Mouse (Mus musculus) hindbrain, embryonic 14.5 days (tissue): ENCODE data around the gene Rufy4. TPM values are rescaled to one million over a fixed set of nuclear protein-coding genes. Genes with fewer than 3 reads are reported as not detected.

Experiments used
- ATAC-seq: fragments of 200-750 bp; cut with Nextera tagmentation; 2 replicates; pipeline ENCODE4 v1.8.0; 2017; ENCODE audit warnings: moderate number of reproducible peaks, mild to moderate bottlenecking, moderate TSS enrichment, moderate library complexity; ENCODE audit not compliant: low FRiP score
- DNase-seq: peaks from one replicate; pipeline ENCODE4 v3.0.0-alpha.2; 2015; ENCODE audit warnings: low spot score
- H3K27ac ChIP-seq: fragments of 300-500 bp; sonication (generic); 2 replicates; pipeline ENCODE4 v1.5.1; 2014; ENCODE audit warnings: mild to moderate bottlenecking, moderate library complexity
- H3K27me3 ChIP-seq: fragments of 300-500 bp; sonication (generic); 2 replicates; pipeline ENCODE4 v1.6.1; 2014; ENCODE audit warnings: mild to moderate bottlenecking, low read length, mixed read lengths; ENCODE audit not compliant: control insufficient read depth, insufficient read depth
- H3K36me3 ChIP-seq: fragments of 300-500 bp; sonication (generic); replicated peaks from 2 replicates; pipeline ENCODE4 v1.6.1; 2014; ENCODE audit not compliant: control insufficient read depth, insufficient read depth
- H3K4me1 ChIP-seq: fragments of 300-500 bp; sonication (generic); replicated peaks from 2 replicates; pipeline ENCODE4 v1.6.1; 2014; ENCODE audit warnings: antibody characterized with exemption, low read length, mixed read lengths; ENCODE audit not compliant: control insufficient read depth, insufficient read depth
- H3K4me2 ChIP-seq: fragments of 300-500 bp; sonication (generic); replicated peaks from 2 replicates; pipeline ENCODE4 v1.6.1; 2014; ENCODE audit warnings: mild to moderate bottlenecking, moderate library complexity
- H3K4me3 ChIP-seq: fragments of 300-500 bp; sonication (generic); replicated peaks from 2 replicates; pipeline ENCODE4 v1.5.1; 2014; ENCODE audit warnings: mild to moderate bottlenecking, low read length
- H3K9ac ChIP-seq: fragments of 300-500 bp; sonication (generic); 2 replicates; pipeline ENCODE4 v1.6.1; 2014
- H3K9me3 ChIP-seq: fragments of 300-500 bp; sonication (generic); 2 replicates; pipeline ENCODE4 v1.6.1; 2016; ENCODE audit warnings: low read length; ENCODE audit not compliant: control insufficient read depth
- WGBS: fragments of 180-500 bp; shearing (Covaris S2); extraction: QIAGEN DNeasy Blood & Tissue Kit; methylation state at CpG from one replicate; pipeline ENCODE4 v1.1.7; 2014; 5-methylcytosine and 5-hydroxymethylcytosine counted together
- polyA plus RNA-seq: library from polyadenylated mRNA; unstranded; fragments of >200 nt; fragmentation: Nextera tagmentation; extraction: Ambion mirVana; gene quantifications from 2 replicates; pipeline ENCODE4 v1.2.1, GENCODE M21; 2014

The Rufy4 gene
- polyA plus RNA-seq, 1 experiment from 2014 or later = 0.43 TPM

- ATAC-seq = no peak
- no peaks in the 10 kb centered on the region for H3K36me3 ChIP-seq
- WGBS = 11% methylated on average over 6 of the region's 6 CpGs
These were observed 13.7 kb upstream of the Rufy4 start for GRCm38 (mm10) chr1:74111696-74112030.

GRCm38 (mm10) chr1:74113071-74113470 lies 12.3 kb upstream of the Rufy4 start:
- ATAC-seq (no peak), DNase-seq (no peak)
- Histone ChIP-seq H3K9ac (no peak overlapping the region), H3K9me3 (no peaks in the 10 kb centered on the region), H3K36me3 (no peaks in the 10 kb centered on the region), H3K27ac (no peak overlapping the region), H3K4me2 (no peak overlapping the region), H3K27me3 (no peaks in the 10 kb centered on the region), H3K4me1 (peaks cover 23% of the 10 kb centered on the region), H3K4me3 (no peak overlapping the region)
- WGBS = 66% methylated on average over 3 of the region's 3 CpGs

More at GRCm38 (mm10) chr1:74111696-74112030, 13.7 kb upstream of the Rufy4 start:
- Histone ChIP-seq H3K4me3 (no peak overlapping the region), H3K9ac (no peak overlapping the region), H3K4me2 (no peak overlapping the region), H3K9me3 (no peaks in the 10 kb centered on the region), H3K27ac (peak overlapping the region; percentile 58; the same call in 1 of the 2 replicates), H3K27me3 (no peaks in the 10 kb centered on the region), H3K4me1 (peaks cover 24% of the 10 kb centered on the region)
- no peak for DNase-seq

- WGBS = 89% methylated on average over 6 of the region's 6 CpGs
- no peak overlapping the region for H3K4me2 ChIP-seq
- 0 out of 2 replicates have a peak, but pooled peaks cover 5% of the 10 kb centered on the region for H3K27me3 ChIP-seq
- H3K36me3 ChIP-seq = no peaks in the 10 kb centered on the region
- no peak for ATAC-seq
- H3K4me1 ChIP-seq = 0 out of 2 replicates have a peak, but pooled peaks cover 5% of the 10 kb centered on the region
- H3K27ac ChIP-seq = no peak overlapping the region
- DNase-seq = no peak
- no peaks in the 10 kb centered on the region for H3K9me3 ChIP-seq
- H3K4me3 ChIP-seq = no peak overlapping the region
- no peak overlapping the region for H3K9ac ChIP-seq
These were observed 7.5 kb upstream of the Rufy4 start for GRCm38 (mm10) chr1:74117876-74118275.

GRCm38 (mm10) chr1:74119115-74119514 lies 6.2 kb upstream of the Rufy4 start:
- Histone ChIP-seq H3K4me2 (no peak overlapping the region), H3K36me3 (no peaks in the 10 kb centered on the region), H3K27ac (no peak overlapping the region), H3K27me3 (0 out of 2 replicates have a peak, but pooled peaks cover 13% of the 10 kb centered on the region), H3K9ac (no peak overlapping the region), H3K4me3 (no peak overlapping the region), H3K9me3 (no peaks in the 10 kb centered on the region), H3K4me1 (peaks cover 2% of the 10 kb centered on the region; the same call in 1 of the 2 replicates)
- DNase-seq = peak; percentile 38
- 50% methylated on average over 1 of the region's 1 CpGs for WGBS
- peak; percentile 51; the same call in 1 of the 2 replicates for ATAC-seq

- 82% methylated on average over 7 of the region's 7 CpGs for WGBS
- H3K4me1 ChIP-seq = peaks cover 11% of the 10 kb centered on the region; the same call in 1 of the 2 replicates
These were observed 4.2 kb upstream of the Rufy4 start for GRCm38 (mm10) chr1:74121138-74121537.

GRCm38 (mm10) chr1:74121821-74122576 lies 3.3 kb upstream of the Rufy4 start:
- peak; percentile 60 for DNase-seq
- Histone ChIP-seq H3K4me3 (no peak overlapping the region), H3K4me1 (peaks cover 11% of the 10 kb centered on the region; the same call in 1 of the 2 replicates), H3K9ac (no peak overlapping the region), H3K9me3 (no peaks in the 10 kb centered on the region), H3K27me3 (peaks cover 20% of the 10 kb centered on the region; the same call in 1 of the 2 replicates), H3K4me2 (peak overlapping the region; percentile 85; the same call in 1 of the 2 replicates), H3K27ac (no peak overlapping the region), H3K36me3 (no peaks in the 10 kb centered on the region)
- 39% methylated on average over 9 of the region's 9 CpGs for WGBS
- peak; percentile 22; the same call in 1 of the 2 replicates for ATAC-seq

More at GRCm38 (mm10) chr1:74121138-74121537, 4.2 kb upstream of the Rufy4 start:
- no peak overlapping the region for H3K27ac ChIP-seq
- H3K9me3 ChIP-seq = no peaks in the 10 kb centered on the region
- DNase-seq (no peak), ATAC-seq (no peak)
- H3K27me3 ChIP-seq = peaks cover 20% of the 10 kb centered on the region; the same call in 1 of the 2 replicates
- no peak overlapping the region for H3K9ac ChIP-seq
- H3K4me3 ChIP-seq = no peak overlapping the region
- no peak overlapping the region for H3K4me2 ChIP-seq
- no peaks in the 10 kb centered on the region for H3K36me3 ChIP-seq

- no peak overlapping the region for H3K27ac ChIP-seq
- H3K36me3 ChIP-seq = no peaks in the 10 kb centered on the region
- peak overlapping the region; percentile 85 for H3K4me2 ChIP-seq
- no peak overlapping the region for H3K4me3 ChIP-seq
- DNase-seq (no peak), ATAC-seq (no peak)
- no peaks in the 10 kb centered on the region for H3K9me3 ChIP-seq
- H3K9ac ChIP-seq = 0 out of 2 replicates have a peak overlapping the region, but pooled peaks have one; percentile 17
- peaks cover 20% of the 10 kb centered on the region; the same call in 1 of the 2 replicates for H3K27me3 ChIP-seq
- 60% methylated on average over 8 of the region's 8 CpGs for WGBS
- H3K4me1 ChIP-seq = peaks cover 11% of the 10 kb centered on the region; the same call in 1 of the 2 replicates
These were observed 2.1 kb upstream of the Rufy4 start for GRCm38 (mm10) chr1:74123215-74123614.

GRCm38 (mm10) chr1:74124021-74124981 lies 1.0 kb upstream of the Rufy4 start, which contains the start of gene Tns1:
TSS of gene Tns1 (minus strand) at chr1:74124449.
- ATAC-seq (peak; percentile 61), DNase-seq (no peak)
- Histone ChIP-seq H3K27ac (0 out of 2 replicates have a peak within 1 kb of the TSS, but pooled peaks have one; percentile 17), H3K4me1 (peaks cover 11% of the 10 kb centered on the region; the same call in 1 of the 2 replicates), H3K4me3 (peak within 1 kb of the TSS; percentile 43), H3K4me2 (peak within 1 kb of the TSS; percentile 85), H3K36me3 (no peaks in the 10 kb centered on the region), H3K27me3 (peaks cover 20% of the 10 kb centered on the region; the same call in 1 of the 2 replicates), H3K9me3 (no peaks in the 10 kb centered on the region), H3K9ac (peak within 1 kb of the TSS; percentile 57)
- under 1% methylated on average over 80 of the region's 84 CpGs for WGBS
